Mouse (Mus musculus): Measurements from ENCODE around the gene Dolk.
A peak's percentile ranks its signal among the peaks of the same experiment; 100 is the strongest.

DNA sequence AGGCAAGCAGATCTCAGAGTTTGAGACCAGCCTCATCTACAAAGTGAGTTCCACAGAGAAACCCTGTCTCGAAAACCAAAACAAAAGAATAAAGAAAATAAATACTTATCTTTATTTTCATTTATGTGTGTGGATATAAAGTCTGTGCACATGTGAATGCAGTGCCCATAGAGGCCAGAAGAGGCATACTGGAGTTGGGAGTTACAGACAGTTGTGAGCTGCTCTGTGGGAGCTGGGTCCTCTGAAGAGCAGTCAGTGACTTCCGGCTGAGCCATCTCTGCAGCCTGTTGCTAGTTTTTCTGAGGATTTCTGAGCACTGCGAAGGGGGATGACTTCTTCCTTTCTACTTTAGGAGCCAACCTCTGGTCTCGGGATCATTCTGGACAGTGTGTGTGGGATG is 30.0 kb upstream of the Dolk start:
- peak; percentile 39; the same call in 1 of the 2 replicates for TF ChIP-seq CTCF (IDR thresholded peaks at IDR 0.05; ENCODE audit: low read depth)
- no peak for TF ChIP-seq EP300 (IDR thresholded peaks at IDR 0.05; ENCODE audit: low read depth)
